Mouse (Mus musculus): Measurements from ENCODE around the gene 4921509C19Rik. TPM values are rescaled to one million over a fixed set of nuclear protein-coding genes. Genes with fewer than 3 reads are reported as not detected.
"Not testable (repeated sequence)": the region's sequence is repeated elsewhere in the genome, so short reads cannot be mapped to it uniquely, and the experiment has no call there.

The 4921509C19Rik gene
- polyA plus RNA-seq, 1 experiment from 2014 or later: not detected

DNA sequence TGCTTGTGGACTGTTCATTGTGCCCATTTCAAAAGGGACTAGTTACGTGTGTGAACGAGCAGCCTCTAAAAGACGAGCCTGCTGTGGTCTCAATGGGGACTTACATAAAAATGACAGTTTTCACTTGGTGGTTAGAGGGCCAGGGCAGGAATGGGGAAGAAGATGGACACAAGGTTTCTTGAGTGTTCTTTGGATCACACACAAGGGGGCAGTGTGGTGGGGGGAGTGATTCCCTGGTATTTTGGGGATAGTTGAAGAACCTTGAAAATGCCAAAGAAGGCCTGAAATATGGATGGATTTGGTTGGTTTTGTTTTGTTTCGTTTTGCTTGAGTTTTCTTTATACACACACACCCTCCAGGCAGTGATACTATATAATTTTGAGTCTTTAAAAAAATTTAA lies 28.3 kb upstream of the 4921509C19Rik start:
- Histone ChIP-seq H3K27ac (ENCODE audit: low read length) (no peak overlapping the region), H3K36me3 (ENCODE audit: insufficient read depth, low read length) (peaks cover 42% of the 10 kb centered on the region), H3K9me3 (ENCODE audit: low read length) (no peaks in the 10 kb centered on the region), H3K27me3 (replicated peaks; ENCODE audit: insufficient read depth, low read length) (no peaks in the 10 kb centered on the region), H3K4me2 (replicated peaks; ENCODE audit: low read depth, low read length) (no peak overlapping the region), H3K4me1 (ENCODE audit: insufficient read depth, low read depth, low read length) (no peaks in the 10 kb centered on the region), H3K4me3 (ENCODE audit: low read depth, low read length) (no peak overlapping the region), H3K9ac (replicated peaks; ENCODE audit: low read depth) (no peak overlapping the region)
- DNase-seq (ENCODE audit: low spot score) (no peak), ATAC-seq (no peak)
- TF ChIP-seq CTCF (IDR thresholded peaks at IDR 0.05) (peak; percentile 32), EP300 (IDR thresholded peaks at IDR 0.05) (no peak)
- 81% methylated on average over 4 of the region's 4 CpGs for WGBS

DNA sequence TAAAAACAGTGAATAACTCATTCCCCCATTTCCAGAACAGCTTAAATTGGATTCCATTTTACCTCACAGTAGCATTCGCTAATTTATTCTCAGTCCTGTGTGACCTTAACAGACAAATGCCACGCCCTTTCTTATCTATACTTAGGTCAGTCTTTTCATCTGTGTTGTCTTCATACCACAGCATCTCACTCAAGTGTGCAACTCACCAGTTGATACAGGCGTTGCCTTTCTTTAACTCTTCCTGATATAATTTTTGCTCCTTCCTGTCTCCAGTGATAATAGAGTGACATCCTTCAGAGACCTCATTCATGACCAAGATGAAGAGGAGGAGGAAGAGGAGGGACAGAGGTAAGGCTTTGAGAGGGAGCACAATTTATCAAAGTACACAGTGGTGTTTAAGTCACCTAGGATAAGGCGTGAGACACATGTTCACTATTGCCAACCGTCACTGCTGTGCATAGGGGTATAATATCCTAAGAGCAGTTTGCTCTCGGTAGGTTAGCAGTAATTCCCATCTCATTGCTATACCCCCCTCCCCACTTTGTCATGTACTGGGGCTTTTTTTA lies 24.6 kb upstream of the 4921509C19Rik start:
- Histone ChIP-seq H3K9me3 (ENCODE audit: low read length) (no peaks in the 10 kb centered on the region), H3K36me3 (ENCODE audit: insufficient read depth, low read length) (peaks cover 27% of the 10 kb centered on the region; the same call in 1 of the 2 replicates), H3K9ac (replicated peaks; ENCODE audit: low read depth) (no peak overlapping the region), H3K27ac (ENCODE audit: low read length) (no peak overlapping the region), H3K27me3 (replicated peaks; ENCODE audit: insufficient read depth, low read length) (no peaks in the 10 kb centered on the region), H3K4me1 (ENCODE audit: insufficient read depth, low read depth, low read length) (no peaks in the 10 kb centered on the region), H3K4me2 (replicated peaks; ENCODE audit: low read depth, low read length) (no peak overlapping the region), H3K4me3 (ENCODE audit: low read depth, low read length) (no peak overlapping the region)
- DNase-seq (ENCODE audit: low spot score): no peak
- TF ChIP-seq EP300 (IDR thresholded peaks at IDR 0.05): no peak
- no peak for TF ChIP-seq CTCF (IDR thresholded peaks at IDR 0.05)
- 88% methylated on average over 6 of the region's 6 CpGs for WGBS
- ATAC-seq: no peak

DNA sequence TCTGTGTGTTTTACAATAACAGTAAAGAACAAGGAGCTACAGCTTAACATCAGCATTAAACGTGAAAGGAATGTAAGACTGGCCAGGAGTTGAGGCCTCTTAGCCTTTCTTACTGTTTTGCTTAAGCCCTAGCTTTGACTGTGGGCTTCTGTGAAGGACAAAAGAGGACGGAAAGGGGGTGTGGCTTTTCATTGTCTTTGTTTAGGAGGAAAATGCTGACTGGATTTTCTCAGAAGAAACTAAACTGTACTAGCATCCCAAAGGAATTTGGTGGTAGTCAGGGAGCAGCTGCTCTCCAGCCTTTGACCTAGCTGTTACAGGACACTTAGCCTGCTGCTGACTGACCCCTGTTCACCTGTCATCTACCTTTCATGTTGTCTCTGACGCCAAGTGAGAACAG lies 22.4 kb upstream of the 4921509C19Rik start:
- H3K4me1 ChIP-seq (ENCODE audit: insufficient read depth, low read depth, low read length): no peaks in the 10 kb centered on the region
- H3K36me3 ChIP-seq (ENCODE audit: insufficient read depth, low read length): peaks cover 21% of the 10 kb centered on the region; the same call in 1 of the 2 replicates
- H3K27me3 ChIP-seq (replicated peaks; ENCODE audit: insufficient read depth, low read length): no peaks in the 10 kb centered on the region
- H3K4me2 ChIP-seq (replicated peaks; ENCODE audit: low read depth, low read length): no peak overlapping the region
- DNase-seq (ENCODE audit: low spot score): no peak
- no peak overlapping the region for H3K9ac ChIP-seq (replicated peaks; ENCODE audit: low read depth)
- no peak for ATAC-seq
- WGBS: 54% methylated on average over 3 of the region's 3 CpGs
- no peak overlapping the region for H3K4me3 ChIP-seq (ENCODE audit: low read depth, low read length)
- H3K27ac ChIP-seq (ENCODE audit: low read length): no peak overlapping the region
- TF ChIP-seq CTCF (IDR thresholded peaks at IDR 0.05) (no peak), EP300 (IDR thresholded peaks at IDR 0.05) (no peak)
- no peaks in the 10 kb centered on the region for H3K9me3 ChIP-seq (ENCODE audit: low read length)

DNA sequence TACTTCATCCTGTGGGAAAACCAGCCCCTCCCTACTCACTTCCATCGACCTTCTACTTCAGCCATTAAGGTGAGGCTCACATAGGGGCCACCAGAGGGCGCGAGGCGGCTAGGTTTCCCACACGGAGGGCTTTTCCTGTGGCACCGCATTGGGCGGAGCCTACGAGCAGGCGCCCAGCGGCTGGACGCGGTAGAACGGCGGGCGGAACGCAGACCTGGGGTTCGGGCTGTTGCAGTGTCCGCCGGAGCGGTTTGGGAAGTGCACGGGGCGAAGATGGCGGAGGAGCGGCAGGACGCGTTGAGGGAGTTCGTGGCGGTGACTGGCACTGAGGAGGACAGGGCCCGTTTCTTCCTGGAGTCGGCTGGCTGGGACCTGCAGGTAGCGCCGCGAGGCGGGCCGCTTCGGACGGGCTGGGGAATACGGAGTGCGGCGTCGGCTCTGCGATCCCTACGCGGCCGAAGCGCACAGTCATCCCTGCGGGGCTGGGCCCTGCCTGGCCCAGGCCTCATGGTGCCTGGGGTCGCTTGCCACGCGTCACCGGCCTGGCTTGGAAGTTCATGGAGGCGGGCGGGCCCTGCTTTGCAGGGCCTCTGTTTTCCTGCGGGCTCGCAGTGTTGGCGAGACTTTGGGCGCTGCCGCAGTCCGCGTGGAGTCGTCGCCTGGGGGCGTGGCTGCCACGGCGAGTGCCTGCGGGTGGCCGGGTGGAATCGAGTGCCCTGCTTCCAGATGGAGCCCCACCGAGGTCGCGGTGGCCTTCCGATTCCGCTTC lies 18.3 kb upstream of the 4921509C19Rik start, which contains the start of gene Nsfl1c:
Nsfl1c (plus strand) TSS at position 148 of the 769 bp plus-strand sequence.
- H3K4me3 ChIP-seq (ENCODE audit: low read depth, low read length): peak within 1 kb of the TSS; percentile 95
- H3K4me2 ChIP-seq (replicated peaks; ENCODE audit: low read depth, low read length): peak within 1 kb of the TSS; percentile 74
- WGBS: under 1% methylated on average over 57 of the region's 73 CpGs
- H3K27ac ChIP-seq (ENCODE audit: low read length): peak within 1 kb of the TSS; percentile 54; the same call in 1 of the 2 replicates
- peak within 1 kb of the TSS; percentile 81 for H3K9ac ChIP-seq (replicated peaks; ENCODE audit: low read depth)
- no peaks in the 10 kb centered on the region for H3K4me1 ChIP-seq (ENCODE audit: insufficient read depth, low read depth, low read length)
- DNase-seq (ENCODE audit: low spot score): peak; percentile 95
- 0 out of 2 replicates have a peak, but pooled peaks cover 8% of the 10 kb centered on the region for H3K36me3 ChIP-seq (ENCODE audit: insufficient read depth, low read length)
- H3K9me3 ChIP-seq (ENCODE audit: low read length): no peaks in the 10 kb centered on the region
- no peaks in the 10 kb centered on the region for H3K27me3 ChIP-seq (replicated peaks; ENCODE audit: insufficient read depth, low read length)
- ATAC-seq: peak; percentile 100
- TF ChIP-seq EP300 (IDR thresholded peaks at IDR 0.05) (no peak), CTCF (IDR thresholded peaks at IDR 0.05) (peak; percentile 99)

DNA sequence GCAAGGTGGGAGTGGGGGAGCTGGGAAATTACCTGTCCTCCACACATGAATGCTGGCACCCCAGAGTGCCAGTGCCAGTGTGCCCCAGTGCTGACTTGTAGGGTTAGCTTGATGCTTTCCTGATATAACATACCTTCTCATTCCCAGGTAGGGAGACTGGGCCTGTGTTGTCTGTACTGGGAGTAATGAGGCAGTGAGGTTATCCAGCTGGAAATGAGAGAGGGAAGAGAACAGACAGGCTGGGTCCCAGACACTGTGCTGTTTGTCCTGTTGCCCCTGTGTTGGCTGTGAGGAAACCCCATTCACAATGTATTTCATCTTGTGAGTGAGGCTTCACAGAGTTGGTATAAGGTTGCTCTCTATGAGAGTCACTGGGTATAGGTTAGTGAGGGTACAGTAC lies 10.5 kb upstream of the 4921509C19Rik start:
- TF ChIP-seq CTCF (IDR thresholded peaks at IDR 0.05) (no peak), EP300 (IDR thresholded peaks at IDR 0.05) (no peak)
- Histone ChIP-seq H3K4me3 (ENCODE audit: low read depth, low read length) (no peak overlapping the region), H3K4me2 (replicated peaks; ENCODE audit: low read depth, low read length) (no peak overlapping the region), H3K27ac (ENCODE audit: low read length) (no peak overlapping the region), H3K27me3 (replicated peaks; ENCODE audit: insufficient read depth, low read length) (no peaks in the 10 kb centered on the region), H3K9me3 (ENCODE audit: low read length) (no peaks in the 10 kb centered on the region), H3K9ac (replicated peaks; ENCODE audit: low read depth) (no peak overlapping the region), H3K36me3 (ENCODE audit: insufficient read depth, low read length) (no peaks in the 10 kb centered on the region), H3K4me1 (ENCODE audit: insufficient read depth, low read depth, low read length) (no peaks in the 10 kb centered on the region)
- DNase-seq (ENCODE audit: low spot score): no peak
- no peak for ATAC-seq

DNA sequence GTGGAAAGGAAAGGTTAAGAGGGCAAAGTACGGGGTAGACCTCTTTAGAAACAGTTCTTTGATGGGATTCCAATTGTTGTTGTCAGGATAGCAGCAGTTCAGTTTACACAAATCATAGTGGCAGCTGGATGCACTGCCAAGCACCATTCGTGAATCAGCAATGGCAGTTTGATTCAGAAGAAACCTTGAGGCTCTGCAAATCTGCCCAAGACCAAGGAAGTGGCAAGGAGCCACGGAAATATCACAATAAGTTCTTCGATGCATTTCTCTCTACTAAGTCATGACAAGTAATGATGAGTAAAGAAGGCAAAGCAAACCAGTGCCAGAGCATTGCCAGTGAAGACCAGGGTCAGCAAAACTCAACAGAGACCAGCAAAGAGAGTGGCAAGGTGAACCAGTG lies 41.0 kb downstream of the 4921509C19Rik start:
- H3K4me2 ChIP-seq (replicated peaks; ENCODE audit: low read depth, low read length); H3K9me3 ChIP-seq (ENCODE audit: low read length); ATAC-seq; H3K4me1 ChIP-seq (ENCODE audit: insufficient read depth, low read depth, low read length); H3K9ac ChIP-seq (replicated peaks; ENCODE audit: low read depth); H3K4me3 ChIP-seq (ENCODE audit: low read depth, low read length); H3K36me3 ChIP-seq (ENCODE audit: insufficient read depth, low read length); H3K27me3 ChIP-seq (replicated peaks; ENCODE audit: insufficient read depth, low read length); H3K27ac ChIP-seq (ENCODE audit: low read length); DNase-seq (ENCODE audit: low spot score): not testable (repeated sequence)
- 60% methylated on average over 4 of the region's 4 CpGs for WGBS

DNA sequence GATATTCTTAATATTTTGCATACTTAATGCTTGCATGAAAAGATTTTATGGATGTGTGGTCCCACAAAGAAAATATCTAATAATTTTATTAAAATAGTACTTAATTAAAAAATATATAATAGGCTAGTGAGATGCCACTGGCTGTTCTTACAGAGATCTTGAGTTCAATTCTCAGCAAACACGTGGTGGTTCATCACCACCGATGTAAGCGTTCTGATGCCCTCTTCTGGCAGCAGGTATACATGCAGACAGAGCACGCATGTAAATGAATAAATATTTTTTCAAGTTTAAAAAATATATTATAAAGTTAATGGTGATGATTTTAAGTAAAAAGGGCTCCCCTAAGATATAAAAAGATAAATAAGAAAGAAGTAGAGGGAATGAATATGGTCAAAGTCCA lies 41.8 kb downstream of the 4921509C19Rik start:
- H3K27me3 ChIP-seq (replicated peaks; ENCODE audit: insufficient read depth, low read length); ATAC-seq; H3K36me3 ChIP-seq (ENCODE audit: insufficient read depth, low read length); H3K9me3 ChIP-seq (ENCODE audit: low read length); H3K9ac ChIP-seq (replicated peaks; ENCODE audit: low read depth); DNase-seq (ENCODE audit: low spot score); H3K4me2 ChIP-seq (replicated peaks; ENCODE audit: low read depth, low read length); H3K4me3 ChIP-seq (ENCODE audit: low read depth, low read length); H3K4me1 ChIP-seq (ENCODE audit: insufficient read depth, low read depth, low read length); H3K27ac ChIP-seq (ENCODE audit: low read length): not testable (repeated sequence)
- 52% methylated on average over 4 of the region's 4 CpGs for WGBS
